Mouse (Mus musculus): ENCODE measurements around the gene Arl1. TPM values are rescaled to one million over a fixed set of nuclear protein-coding genes. Genes with fewer than 3 reads are reported as not detected.
"Not testable (repeated sequence)": the region's sequence is repeated elsewhere in the genome, so short reads cannot be mapped to it uniquely, and the experiment has no call there.

Arl1 gene
- polyA plus RNA-seq, 1 experiment from 2014 or later, result 165 TPM

- Histone ChIP-seq H3K27ac (ENCODE audit: low read length) (no peak overlapping the region), H3K36me3 (ENCODE audit: control insufficient read depth, insufficient read depth, low read length) (no peaks in the 10 kb centered on the region), H3K27me3 (ENCODE audit: control insufficient read depth, insufficient read depth, low read depth, low read length) (no peaks in the 10 kb centered on the region), H3K9me3 (replicated peaks; ENCODE audit: control insufficient read depth, low read length, poor library complexity, severe bottlenecking) (no peaks in the 10 kb centered on the region), H3K4me1 (ENCODE audit: control insufficient read depth, insufficient read depth, low read length) (no peaks in the 10 kb centered on the region), H3K4me2 (ENCODE audit: low read length) (no peak overlapping the region), H3K9ac (ENCODE audit: low read depth, low read length) (no peak overlapping the region), H3K4me3 (ENCODE audit: low read depth, low read length) (no peak overlapping the region)
- WGBS, result 64% methylated on average over 13 of the region's 13 CpGs
- no peak for ATAC-seq
Observed at GRCm38 (mm10) chr10:88716986-88717755, 13.5 kb upstream of the Arl1 start.

GRCm38 (mm10) chr10:88717756-88718025 lies 13.0 kb upstream of the Arl1 start:
- Histone ChIP-seq H3K27me3 (ENCODE audit: control insufficient read depth, insufficient read depth, low read depth, low read length) (no peaks in the 10 kb centered on the region), H3K4me3 (ENCODE audit: low read depth, low read length) (no peak overlapping the region), H3K4me1 (ENCODE audit: control insufficient read depth, insufficient read depth, low read length) (no peaks in the 10 kb centered on the region), H3K9me3 (replicated peaks; ENCODE audit: control insufficient read depth, low read length, poor library complexity, severe bottlenecking) (no peaks in the 10 kb centered on the region), H3K36me3 (ENCODE audit: control insufficient read depth, insufficient read depth, low read length) (no peaks in the 10 kb centered on the region), H3K4me2 (ENCODE audit: low read length) (no peak overlapping the region), H3K27ac (ENCODE audit: low read length) (no peak overlapping the region), H3K9ac (ENCODE audit: low read depth, low read length) (no peak overlapping the region)
- 57% methylated on average over 2 of the region's 2 CpGs for WGBS
- no peak for ATAC-seq

GRCm38 (mm10) chr10:88719618-88720017 lies 11.0 kb upstream of the Arl1 start:
- WGBS, result 77% methylated on average over 1 of the region's 1 CpGs
- ATAC-seq, result no peak

GRCm38 (mm10) chr10:88725343-88725742 lies 5.3 kb upstream of the Arl1 start:
- H3K27me3 ChIP-seq (ENCODE audit: control insufficient read depth, insufficient read depth, low read depth, low read length), result no peaks in the 10 kb centered on the region
- no peak overlapping the region for H3K27ac ChIP-seq (ENCODE audit: low read length)
- H3K36me3 ChIP-seq (ENCODE audit: control insufficient read depth, insufficient read depth, low read length), result no peaks in the 10 kb centered on the region
- WGBS, result 60% methylated on average over 2 of the region's 2 CpGs
- no peak overlapping the region for H3K9ac ChIP-seq (ENCODE audit: low read depth, low read length)
- ATAC-seq, result no peak
- peaks cover 3% of the 10 kb centered on the region; the same call in 1 of the 2 replicates for H3K4me1 ChIP-seq (ENCODE audit: control insufficient read depth, insufficient read depth, low read length)
- no peak overlapping the region for H3K4me2 ChIP-seq (ENCODE audit: low read length)
- H3K4me3 ChIP-seq (ENCODE audit: low read depth, low read length), result no peak overlapping the region
- no peaks in the 10 kb centered on the region for H3K9me3 ChIP-seq (replicated peaks; ENCODE audit: control insufficient read depth, low read length, poor library complexity, severe bottlenecking)

More at GRCm38 (mm10) chr10:88719618-88720017, 11.0 kb upstream of the Arl1 start:
- no peaks in the 10 kb centered on the region for H3K4me1 ChIP-seq (ENCODE audit: control insufficient read depth, insufficient read depth, low read length)
- H3K9me3 ChIP-seq (replicated peaks; ENCODE audit: control insufficient read depth, low read length, poor library complexity, severe bottlenecking), result no peaks in the 10 kb centered on the region
- no peak overlapping the region for H3K4me3 ChIP-seq (ENCODE audit: low read depth, low read length)
- no peak overlapping the region for H3K9ac ChIP-seq (ENCODE audit: low read depth, low read length)
- H3K27ac ChIP-seq (ENCODE audit: low read length), result no peak overlapping the region
- H3K27me3 ChIP-seq (ENCODE audit: control insufficient read depth, insufficient read depth, low read depth, low read length), result no peaks in the 10 kb centered on the region
- H3K4me2 ChIP-seq (ENCODE audit: low read length), result no peak overlapping the region
- no peaks in the 10 kb centered on the region for H3K36me3 ChIP-seq (ENCODE audit: control insufficient read depth, insufficient read depth, low read length)

GRCm38 (mm10) chr10:88727128-88727527 lies 3.5 kb upstream of the Arl1 start:
- no peak for ATAC-seq
- H3K27me3 ChIP-seq (ENCODE audit: control insufficient read depth, insufficient read depth, low read depth, low read length), result no peaks in the 10 kb centered on the region
- H3K36me3 ChIP-seq (ENCODE audit: control insufficient read depth, insufficient read depth, low read length), result no peaks in the 10 kb centered on the region
- H3K9ac ChIP-seq (ENCODE audit: low read depth, low read length), result no peak overlapping the region
- no peak overlapping the region for H3K27ac ChIP-seq (ENCODE audit: low read length)
- H3K9me3 ChIP-seq (replicated peaks; ENCODE audit: control insufficient read depth, low read length, poor library complexity, severe bottlenecking), result no peaks in the 10 kb centered on the region
- WGBS, result 46% methylated on average over 1 of the region's 1 CpGs
- no peak overlapping the region for H3K4me2 ChIP-seq (ENCODE audit: low read length)
- peaks cover 8% of the 10 kb centered on the region for H3K4me1 ChIP-seq (ENCODE audit: control insufficient read depth, insufficient read depth, low read length)
- no peak overlapping the region for H3K4me3 ChIP-seq (ENCODE audit: low read depth, low read length)

GRCm38 (mm10) chr10:88728166-88728565 lies 2.5 kb upstream of the Arl1 start:
- 77% methylated on average over 8 of the region's 8 CpGs for WGBS
- no peaks in the 10 kb centered on the region for H3K27me3 ChIP-seq (ENCODE audit: control insufficient read depth, insufficient read depth, low read depth, low read length)
- no peak for ATAC-seq
- no peak overlapping the region for H3K4me3 ChIP-seq (ENCODE audit: low read depth, low read length)
- no peak overlapping the region for H3K9ac ChIP-seq (ENCODE audit: low read depth, low read length)
- no peak overlapping the region for H3K27ac ChIP-seq (ENCODE audit: low read length)
- H3K4me2 ChIP-seq (ENCODE audit: low read length), result no peak overlapping the region
- peaks cover 16% of the 10 kb centered on the region for H3K4me1 ChIP-seq (ENCODE audit: control insufficient read depth, insufficient read depth, low read length)
- no peaks in the 10 kb centered on the region for H3K36me3 ChIP-seq (ENCODE audit: control insufficient read depth, insufficient read depth, low read length)
- H3K9me3 ChIP-seq (replicated peaks; ENCODE audit: control insufficient read depth, low read length, poor library complexity, severe bottlenecking), result no peaks in the 10 kb centered on the region

- 3% methylated on average over 57 of the region's 61 CpGs for WGBS
- H3K27me3 ChIP-seq (ENCODE audit: control insufficient read depth, insufficient read depth, low read depth, low read length), result no peaks in the 10 kb centered on the region
- H3K4me2 ChIP-seq (ENCODE audit: low read length), result peak overlapping the region; percentile 92
- ATAC-seq, result peak; percentile 11; the same call in 1 of the 2 replicates
- H3K9me3 ChIP-seq (replicated peaks; ENCODE audit: control insufficient read depth, low read length, poor library complexity, severe bottlenecking), result no peaks in the 10 kb centered on the region
- peak overlapping the region; percentile 83 for H3K4me3 ChIP-seq (ENCODE audit: low read depth, low read length)
- H3K9ac ChIP-seq (ENCODE audit: low read depth, low read length), result peak overlapping the region; percentile 87
- peaks cover 16% of the 10 kb centered on the region for H3K4me1 ChIP-seq (ENCODE audit: control insufficient read depth, insufficient read depth, low read length)
- H3K36me3 ChIP-seq (ENCODE audit: control insufficient read depth, insufficient read depth, low read length), result 0 out of 2 replicates have a peak, but pooled peaks cover under 1% of the 10 kb centered on the region
- H3K27ac ChIP-seq (ENCODE audit: low read length), result peak overlapping the region; percentile 82
Observed at GRCm38 (mm10) chr10:88731496-88732308, 1.0 kb downstream of the Arl1 start.

GRCm38 (mm10) chr10:88732309-88732622 lies 1.6 kb downstream of the Arl1 start:
- Histone ChIP-seq H3K9ac (ENCODE audit: low read depth, low read length) (peak overlapping the region; percentile 87), H3K9me3 (replicated peaks; ENCODE audit: control insufficient read depth, low read length, poor library complexity, severe bottlenecking) (no peaks in the 10 kb centered on the region), H3K4me2 (ENCODE audit: low read length) (peak overlapping the region; percentile 92), H3K36me3 (ENCODE audit: control insufficient read depth, insufficient read depth, low read length) (peaks cover 6% of the 10 kb centered on the region), H3K27ac (ENCODE audit: low read length) (no peak overlapping the region), H3K4me1 (ENCODE audit: control insufficient read depth, insufficient read depth, low read length) (peaks cover 16% of the 10 kb centered on the region), H3K27me3 (ENCODE audit: control insufficient read depth, insufficient read depth, low read depth, low read length) (no peaks in the 10 kb centered on the region), H3K4me3 (ENCODE audit: low read depth, low read length) (peak overlapping the region; percentile 83)
- 19% methylated on average over 6 of the region's 6 CpGs for WGBS
- ATAC-seq, result no peak

GRCm38 (mm10) chr10:88739074-88739473 lies 8.4 kb downstream of the Arl1 start:
- H3K4me3 ChIP-seq (ENCODE audit: low read depth, low read length); H3K9ac ChIP-seq (ENCODE audit: low read depth, low read length); H3K9me3 ChIP-seq (replicated peaks; ENCODE audit: control insufficient read depth, low read length, poor library complexity, severe bottlenecking); H3K4me2 ChIP-seq (ENCODE audit: low read length); ATAC-seq; H3K4me1 ChIP-seq (ENCODE audit: control insufficient read depth, insufficient read depth, low read length); H3K27me3 ChIP-seq (ENCODE audit: control insufficient read depth, insufficient read depth, low read depth, low read length); H3K27ac ChIP-seq (ENCODE audit: low read length): not testable (repeated sequence)
- H3K36me3 ChIP-seq (ENCODE audit: control insufficient read depth, insufficient read depth, low read length), result peaks cover 27% of the 10 kb centered on the region
- 95% methylated on average over 8 of the region's 8 CpGs for WGBS
